Mouse (Mus musculus): Measurements from ENCODE around the gene Dnlz.

GRCm38 (mm10) chr2:26311936-26312335, 40.0 kb downstream of the Dnlz start:
- TF ChIP-seq FLI1 (IDR thresholded peaks at IDR 0.05; ENCODE audit: low read length): no peak
- TF ChIP-seq GATA1 (IDR thresholded peaks at IDR 0.05; ENCODE audit: borderline replicate concordance, low read length): no peak
